Mouse (Mus musculus) lung, postnatal 0 days (tissue): ENCODE data around the gene Cacna2d3. TPM values are rescaled to one million over a fixed set of nuclear protein-coding genes. Genes with fewer than 3 reads are reported as not detected.

Source experiments
- ATAC-seq: fragments of 200-750 bp; cut with Nextera tagmentation; 2 replicates; pipeline ENCODE4 v1.8.0; 2017; ENCODE audit warnings: moderate library complexity
- DNase-seq: peaks from one replicate; pipeline ENCODE4 v3.0.0-alpha.2; 2016; ENCODE audit warnings: low spot score
- H3K27ac ChIP-seq: fragments of 300-500 bp; sonication (generic); 2 replicates; pipeline ENCODE4 v1.5.1; 2014; ENCODE audit warnings: antibody characterized with exemption, mild to moderate bottlenecking, low read length, mixed read lengths
- H3K27me3 ChIP-seq: fragments of 300-500 bp; sonication (generic); replicated peaks from 2 replicates; pipeline ENCODE4 v1.6.1; 2014; ENCODE audit warnings: low read length, mixed read lengths; ENCODE audit not compliant: insufficient read depth
- H3K36me3 ChIP-seq: fragments of 300-500 bp; sonication (generic); 2 replicates; pipeline ENCODE4 v1.6.1; 2014; ENCODE audit warnings: low read length, mixed read lengths; ENCODE audit not compliant: insufficient read depth
- H3K4me1 ChIP-seq: fragments of 300-500 bp; sonication (generic); 2 replicates; pipeline ENCODE4 v1.6.1; 2014; ENCODE audit warnings: antibody characterized with exemption, low read depth, low read length, mixed read lengths; ENCODE audit not compliant: insufficient read depth
- H3K4me2 ChIP-seq: fragments of 300-500 bp; sonication (generic); replicated peaks from 2 replicates; pipeline ENCODE4 v1.6.1; 2014; ENCODE audit warnings: low read depth, mild to moderate bottlenecking, low read length, moderate library complexity, mixed read lengths
- H3K4me3 ChIP-seq: fragments of 300-500 bp; sonication (generic); 2 replicates; pipeline ENCODE4 v1.5.1; 2014; ENCODE audit warnings: low read depth, low read length
- H3K9ac ChIP-seq: fragments of 300-500 bp; sonication (generic); replicated peaks from 2 replicates; pipeline ENCODE4 v1.6.1; 2014; ENCODE audit warnings: low read depth, mild to moderate bottlenecking
- H3K9me3 ChIP-seq: fragments of 300-500 bp; sonication (generic); 2 replicates; pipeline ENCODE4 v1.6.1; 2016; ENCODE audit warnings: low read length, mixed read lengths
- CTCF ChIP-seq: IDR thresholded peaks from 2 replicates; pipeline ENCODE4 v1.5.1; 2016; ENCODE audit warnings: antibody characterized with exemption, mild to moderate bottlenecking
- EP300 ChIP-seq: IDR thresholded peaks from 2 replicates; pipeline ENCODE4 v1.6.1; 2016; ENCODE audit warnings: antibody characterized with exemption, mild to moderate bottlenecking, control low read depth
- WGBS: fragments of 180-500 bp; shearing (Covaris S2); extraction: QIAGEN DNeasy Blood & Tissue Kit; methylation state at CpG from one replicate; pipeline ENCODE4 v1.1.7; 2014; 5-methylcytosine and 5-hydroxymethylcytosine counted together
- polyA plus RNA-seq: library from polyadenylated mRNA; unstranded; fragments of >200 nt; fragmentation: Nextera tagmentation; extraction: Ambion mirVana; gene quantifications from 2 replicates; pipeline ENCODE4 v1.2.1, GENCODE M21; 2015

Cacna2d3 gene
- polyA plus RNA-seq, 1 experiment from 2014 or later: 0.50 TPM

- Histone ChIP-seq H3K27me3 (no peaks in the 10 kb centered on the region), H3K27ac (no peak overlapping the region), H3K36me3 (no peaks in the 10 kb centered on the region), H3K4me1 (no peaks in the 10 kb centered on the region), H3K9ac (no peak overlapping the region), H3K4me3 (no peak overlapping the region), H3K9me3 (no peaks in the 10 kb centered on the region), H3K4me2 (no peak overlapping the region)
- no peak for TF ChIP-seq CTCF
- TF ChIP-seq EP300: no peak
- ATAC-seq (no peak), DNase-seq (no peak)
- 82% methylated on average over 2 of the region's 2 CpGs for WGBS
Observed at GRCm38 (mm10) chr14:29062676-29063075, 659.0 kb downstream of the Cacna2d3 start.

DNA sequence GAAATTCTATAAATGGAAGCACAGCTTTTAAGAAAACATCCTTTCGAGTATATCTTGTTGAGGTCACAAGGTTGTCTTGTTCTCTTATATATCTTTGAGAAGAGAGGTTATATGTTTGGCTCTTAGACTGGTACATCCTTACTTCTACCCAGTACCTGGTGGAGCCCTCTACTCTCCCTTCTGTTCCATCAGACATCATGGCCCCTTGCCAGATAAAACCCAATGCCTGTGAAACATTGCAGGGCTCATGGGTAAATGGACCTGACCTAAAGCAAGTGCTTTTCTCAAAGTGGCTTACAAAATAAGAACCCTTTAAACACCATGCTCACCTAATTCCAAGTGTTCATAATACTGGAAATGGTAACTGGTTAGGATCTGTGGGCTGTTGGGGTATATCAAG lies 660.2 kb downstream of the Cacna2d3 start:
- Histone ChIP-seq H3K4me2 (no peak overlapping the region), H3K4me3 (no peak overlapping the region), H3K27ac (no peak overlapping the region), H3K4me1 (no peaks in the 10 kb centered on the region), H3K27me3 (no peaks in the 10 kb centered on the region), H3K36me3 (no peaks in the 10 kb centered on the region), H3K9me3 (no peaks in the 10 kb centered on the region), H3K9ac (no peak overlapping the region)
- WGBS: 57% methylated on average over 1 of the region's 1 CpGs
- DNase-seq (no peak), ATAC-seq (no peak)
- TF ChIP-seq EP300 (no peak), CTCF (no peak)

DNA sequence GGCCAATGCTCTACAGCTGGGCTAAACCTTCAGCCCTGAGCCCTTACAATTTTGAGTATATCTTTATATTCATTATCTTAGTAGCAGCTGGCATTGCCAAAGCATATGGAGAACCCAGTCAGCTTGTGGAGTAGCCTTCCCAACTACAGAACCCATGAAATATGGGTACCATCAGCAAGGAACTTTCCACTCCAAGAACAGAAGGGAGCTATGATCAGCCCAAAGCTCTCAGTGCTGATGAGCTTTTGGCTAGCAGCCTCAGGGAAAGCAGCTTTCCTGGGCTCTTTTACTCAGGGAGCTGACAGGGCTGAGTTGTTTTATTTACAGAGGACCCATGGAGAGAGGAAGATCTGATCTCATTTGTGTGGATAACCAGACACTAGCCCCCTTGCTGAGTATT lies 661.0 kb downstream of the Cacna2d3 start:
- H3K27ac ChIP-seq: no peak overlapping the region
- H3K4me3 ChIP-seq: no peak overlapping the region
- H3K4me2 ChIP-seq: no peak overlapping the region
- no peak for DNase-seq
- H3K9ac ChIP-seq: no peak overlapping the region
- H3K9me3 ChIP-seq: no peaks in the 10 kb centered on the region
- H3K4me1 ChIP-seq: no peaks in the 10 kb centered on the region
- H3K27me3 ChIP-seq: no peaks in the 10 kb centered on the region
- TF ChIP-seq EP300 (no peak), CTCF (no peak)
- no peaks in the 10 kb centered on the region for H3K36me3 ChIP-seq
- no peak for ATAC-seq

DNA sequence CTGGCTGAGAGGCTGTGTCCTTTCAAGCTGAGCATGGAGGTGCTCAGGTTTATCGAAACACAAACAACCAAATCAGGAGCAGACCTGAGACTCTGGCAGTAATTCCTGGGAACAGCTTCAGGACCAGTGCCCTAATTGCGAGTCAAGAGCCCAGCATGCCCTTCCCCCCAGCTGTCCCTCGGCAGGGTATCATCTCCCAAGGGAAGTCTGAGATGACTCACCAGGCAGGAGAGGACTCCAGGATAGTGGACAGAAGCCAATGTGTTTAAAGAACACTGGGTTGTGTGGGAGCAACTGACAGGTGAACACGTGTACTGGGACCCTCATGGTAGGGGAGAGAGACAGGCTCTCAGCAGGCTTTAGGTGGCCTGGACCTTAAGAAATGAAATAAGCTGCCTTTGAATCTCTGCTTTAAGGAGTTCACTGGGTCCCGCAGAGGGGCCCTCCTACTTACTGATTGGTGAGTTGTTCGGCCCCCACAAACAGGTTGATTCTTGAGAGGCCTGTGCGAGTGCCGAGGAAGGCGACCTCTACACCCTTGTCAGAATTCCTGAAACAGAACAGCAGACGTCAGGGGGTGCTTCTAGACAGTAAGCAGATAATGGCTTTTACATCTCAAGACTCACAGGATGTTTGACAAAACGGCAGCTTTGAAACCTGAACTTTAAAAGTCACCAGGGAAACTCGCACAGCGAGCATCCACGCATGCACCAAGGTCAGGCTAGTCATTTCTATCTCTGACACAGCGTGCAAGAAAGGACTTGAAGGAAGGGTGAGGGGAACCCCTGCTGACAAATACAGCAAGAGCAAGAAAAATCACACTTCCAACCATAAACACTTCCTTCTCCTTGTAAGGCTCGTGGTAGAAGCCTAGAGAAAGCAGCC lies 669.5 kb downstream of the Cacna2d3 start:
- Histone ChIP-seq H3K36me3 (no peaks in the 10 kb centered on the region), H3K27ac (no peak overlapping the region), H3K4me3 (no peak overlapping the region), H3K4me1 (no peaks in the 10 kb centered on the region), H3K4me2 (no peak overlapping the region), H3K9ac (no peak overlapping the region), H3K9me3 (no peaks in the 10 kb centered on the region), H3K27me3 (no peaks in the 10 kb centered on the region)
- ATAC-seq (no peak), DNase-seq (no peak)
- WGBS: 26% methylated on average over 16 of the region's 16 CpGs
- TF ChIP-seq EP300: no peak
- no peak for TF ChIP-seq CTCF

DNA sequence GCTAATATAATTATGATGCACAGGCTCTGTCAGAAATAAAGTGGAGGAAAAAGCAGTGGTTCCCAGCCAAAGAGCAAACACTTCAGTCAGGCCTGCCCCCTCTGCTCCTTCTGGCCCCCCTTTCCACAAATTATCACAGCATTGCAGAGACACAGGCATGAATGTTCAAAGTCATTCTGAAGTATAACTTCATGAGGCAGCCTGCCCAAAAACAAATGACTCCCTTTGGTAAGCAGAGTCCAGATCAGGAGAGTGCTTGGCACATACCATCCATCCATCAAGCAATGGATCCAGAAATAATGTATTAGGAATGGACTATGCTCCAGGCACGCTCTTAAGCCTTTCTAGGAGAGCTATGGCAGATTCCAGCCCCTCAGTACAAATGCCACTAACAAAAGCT lies 679.3 kb downstream of the Cacna2d3 start:
- no peaks in the 10 kb centered on the region for H3K4me1 ChIP-seq

GRCm38 (mm10) chr14:29041498-29041897 lies 680.2 kb downstream of the Cacna2d3 start:
- 58% methylated on average over 1 of the region's 1 CpGs for WGBS
- no peak overlapping the region for H3K27ac ChIP-seq

More for the DNA sequence above, 679.3 kb downstream of the Cacna2d3 start:
- Histone ChIP-seq H3K9me3 (no peaks in the 10 kb centered on the region), H3K4me2 (no peak overlapping the region), H3K4me3 (no peak overlapping the region), H3K27ac (no peak overlapping the region), H3K27me3 (no peaks in the 10 kb centered on the region), H3K9ac (no peak overlapping the region), H3K36me3 (no peaks in the 10 kb centered on the region)
- 65% methylated on average over 1 of the region's 1 CpGs for WGBS
- ATAC-seq (no peak), DNase-seq (no peak)
- TF ChIP-seq EP300 (no peak), CTCF (no peak)

More at GRCm38 (mm10) chr14:29041498-29041897, 680.2 kb downstream of the Cacna2d3 start:
- H3K4me2 ChIP-seq: no peak overlapping the region
- H3K4me1 ChIP-seq: no peaks in the 10 kb centered on the region
- H3K36me3 ChIP-seq: no peaks in the 10 kb centered on the region
- H3K27me3 ChIP-seq: no peaks in the 10 kb centered on the region
- ATAC-seq (no peak), DNase-seq (no peak)
- no peak overlapping the region for H3K9ac ChIP-seq
- TF ChIP-seq EP300 (no peak), CTCF (no peak)
- no peak overlapping the region for H3K4me3 ChIP-seq
- no peaks in the 10 kb centered on the region for H3K9me3 ChIP-seq
